Mouse (Mus musculus) kidney, postnatal 0 days (tissue): ENCODE results near the gene Usp54. TPM values are rescaled to one million over a fixed set of nuclear protein-coding genes. Genes with fewer than 3 reads are reported as not detected.

Source experiments
- ATAC-seq: fragments of 200-750 bp; cut with Nextera tagmentation; replicated peaks from 2 replicates; pipeline ENCODE4 v1.8.0; 2017; ENCODE audit warnings: low read depth, moderate number of reproducible peaks, moderate TSS enrichment, moderate library complexity; ENCODE audit not compliant: low FRiP score
- DNase-seq: peaks from one replicate; pipeline ENCODE4 v3.0.0-alpha.2; 2016; ENCODE audit warnings: low spot score
- H3K27ac ChIP-seq: fragments of 300-500 bp; sonication (generic); 2 replicates; pipeline ENCODE4 v1.5.1; 2014; ENCODE audit warnings: mild to moderate bottlenecking
- H3K27me3 ChIP-seq: fragments of 300-500 bp; sonication (generic); 2 replicates; pipeline ENCODE4 v1.6.1; 2014; ENCODE audit warnings: low read length, mixed read lengths; ENCODE audit not compliant: insufficient read depth
- H3K36me3 ChIP-seq: fragments of 300-500 bp; sonication (generic); 2 replicates; pipeline ENCODE4 v1.6.1; 2014; ENCODE audit warnings: low read length, mixed read lengths; ENCODE audit not compliant: insufficient read depth
- H3K4me1 ChIP-seq: fragments of 300-500 bp; sonication (generic); replicated peaks from 2 replicates; pipeline ENCODE4 v1.6.1; 2014; ENCODE audit warnings: antibody characterized with exemption, low read length, mixed read lengths; ENCODE audit not compliant: insufficient read depth
- H3K4me2 ChIP-seq: fragments of 300-500 bp; sonication (generic); 2 replicates; pipeline ENCODE4 v1.6.1; 2014; ENCODE audit warnings: mild to moderate bottlenecking, low read length, moderate library complexity, mixed read lengths
- H3K4me3 ChIP-seq: fragments of 300-500 bp; sonication (generic); replicated peaks from 2 replicates; pipeline ENCODE4 v1.5.1; 2014; ENCODE audit warnings: low read depth, low read length
- H3K9ac ChIP-seq: fragments of 300-500 bp; sonication (generic); 2 replicates; pipeline ENCODE4 v1.6.1; 2014; ENCODE audit warnings: low read depth, low read length
- H3K9me3 ChIP-seq: fragments of 300-500 bp; sonication (generic); replicated peaks from 2 replicates; pipeline ENCODE4 v1.6.1; 2016; ENCODE audit warnings: low read length, inconsistent platforms, mixed read lengths
- CTCF ChIP-seq: IDR thresholded peaks from 2 replicates; pipeline ENCODE4 v1.5.1; 2016; ENCODE audit warnings: antibody characterized with exemption, low read depth, mild to moderate bottlenecking, moderate library complexity
- WGBS: fragments of 180-500 bp; shearing (Covaris S2); extraction: QIAGEN DNeasy Blood & Tissue Kit; methylation state at CpG from one replicate; pipeline ENCODE4 v1.1.7; 2014; 5-methylcytosine and 5-hydroxymethylcytosine counted together
- polyA plus RNA-seq: library from polyadenylated mRNA; unstranded; fragments of >200 nt; fragmentation: Nextera tagmentation; extraction: Ambion mirVana; gene quantifications from 2 replicates; pipeline ENCODE4 v1.2.1, GENCODE M21; 2015

The Usp54 gene
- polyA plus RNA-seq, 1 experiment from 2014 or later = 4.8 TPM

- Histone ChIP-seq H3K27me3 (no peaks in the 10 kb centered on the region), H3K36me3 (no peaks in the 10 kb centered on the region), H3K4me2 (no peak overlapping the region), H3K9me3 (no peaks in the 10 kb centered on the region), H3K4me3 (no peak overlapping the region), H3K9ac (no peak overlapping the region), H3K4me1 (no peaks in the 10 kb centered on the region), H3K27ac (no peak overlapping the region)
- no peak for TF ChIP-seq CTCF
- no peak for ATAC-seq
- no peak for DNase-seq
Measured at GRCm38 (mm10) chr14:20619131-20619530, 21.7 kb downstream of the Usp54 start.

- WGBS = 54% methylated on average over 5 of the region's 5 CpGs
- DNase-seq = peak; percentile 26
- TF ChIP-seq CTCF = no peak
Measured at GRCm38 (mm10) chr14:20618211-20618610, 22.7 kb downstream of the Usp54 start.

GRCm38 (mm10) chr14:20616421-20616820 is 24.4 kb downstream of the Usp54 start:
- H3K9me3 ChIP-seq = no peaks in the 10 kb centered on the region
- WGBS = 28% methylated on average over 2 of the region's 2 CpGs
- H3K36me3 ChIP-seq = no peaks in the 10 kb centered on the region
- no peak overlapping the region for H3K4me2 ChIP-seq
- H3K9ac ChIP-seq = no peak overlapping the region
- DNase-seq = peak; percentile 19
- H3K4me1 ChIP-seq = no peaks in the 10 kb centered on the region
- no peak for ATAC-seq
- H3K27me3 ChIP-seq = no peaks in the 10 kb centered on the region
- no peak for TF ChIP-seq CTCF
- no peak overlapping the region for H3K27ac ChIP-seq
- no peak overlapping the region for H3K4me3 ChIP-seq

More at GRCm38 (mm10) chr14:20618211-20618610, 22.7 kb downstream of the Usp54 start:
- H3K36me3 ChIP-seq = no peaks in the 10 kb centered on the region
- no peaks in the 10 kb centered on the region for H3K4me1 ChIP-seq
- ATAC-seq = no peak
- no peaks in the 10 kb centered on the region for H3K27me3 ChIP-seq
- peak overlapping the region; percentile 57 for H3K27ac ChIP-seq
- no peak overlapping the region for H3K9ac ChIP-seq
- H3K9me3 ChIP-seq = no peaks in the 10 kb centered on the region
- H3K4me2 ChIP-seq = no peak overlapping the region
- no peak overlapping the region for H3K4me3 ChIP-seq

GRCm38 (mm10) chr14:20615075-20615474 is 25.8 kb downstream of the Usp54 start:
- no peak for TF ChIP-seq CTCF
- 98% methylated on average over 2 of the region's 2 CpGs for WGBS
- no peaks in the 10 kb centered on the region for H3K4me1 ChIP-seq

GRCm38 (mm10) chr14:20612820-20613219 is 28.0 kb downstream of the Usp54 start:
- Histone ChIP-seq H3K9ac (no peak overlapping the region), H3K36me3 (no peaks in the 10 kb centered on the region), H3K27ac (no peak overlapping the region), H3K4me1 (peaks cover 3% of the 10 kb centered on the region; the same call in 1 of the 2 replicates), H3K4me3 (no peak overlapping the region), H3K4me2 (no peak overlapping the region), H3K27me3 (no peaks in the 10 kb centered on the region), H3K9me3 (no peaks in the 10 kb centered on the region)
- ATAC-seq (no peak), DNase-seq (no peak)
- no peak for TF ChIP-seq CTCF
- 96% methylated on average over 1 of the region's 1 CpGs for WGBS

More at GRCm38 (mm10) chr14:20615075-20615474, 25.8 kb downstream of the Usp54 start:
- Histone ChIP-seq H3K4me3 (no peak overlapping the region), H3K9ac (no peak overlapping the region), H3K27me3 (no peaks in the 10 kb centered on the region), H3K36me3 (no peaks in the 10 kb centered on the region), H3K4me2 (no peak overlapping the region), H3K9me3 (no peaks in the 10 kb centered on the region), H3K27ac (no peak overlapping the region)
- DNase-seq (no peak), ATAC-seq (no peak)

GRCm38 (mm10) chr14:20610146-20610545 is 30.7 kb downstream of the Usp54 start:
- Histone ChIP-seq H3K9me3 (no peaks in the 10 kb centered on the region), H3K4me1 (peaks cover 3% of the 10 kb centered on the region; the same call in 1 of the 2 replicates), H3K27ac (peak overlapping the region; percentile 74), H3K9ac (no peak overlapping the region), H3K36me3 (0 out of 2 replicates have a peak, but pooled peaks cover 3% of the 10 kb centered on the region), H3K27me3 (no peaks in the 10 kb centered on the region), H3K4me2 (no peak overlapping the region), H3K4me3 (no peak overlapping the region)
- no peak for TF ChIP-seq CTCF
- DNase-seq (peak; percentile 67), ATAC-seq (0 out of 2 replicates have a peak, but pooled peaks have one; percentile 57)
- 56% methylated on average over 4 of the region's 4 CpGs for WGBS

GRCm38 (mm10) chr14:20609519-20609918 is 31.3 kb downstream of the Usp54 start:
- TF ChIP-seq CTCF = no peak
- DNase-seq (peak; percentile 22), ATAC-seq (no peak)
- 0 out of 2 replicates have a peak, but pooled peaks cover 3% of the 10 kb centered on the region for H3K36me3 ChIP-seq
- no peak overlapping the region for H3K4me3 ChIP-seq
- peaks cover 3% of the 10 kb centered on the region; the same call in 1 of the 2 replicates for H3K4me1 ChIP-seq
- H3K4me2 ChIP-seq = no peak overlapping the region
- WGBS = 57% methylated on average over 3 of the region's 3 CpGs
- H3K9ac ChIP-seq = no peak overlapping the region
- H3K27ac ChIP-seq = peak overlapping the region; percentile 48; the same call in 1 of the 2 replicates
- no peaks in the 10 kb centered on the region for H3K9me3 ChIP-seq
- H3K27me3 ChIP-seq = no peaks in the 10 kb centered on the region
